Comparison of ENCODE assay signal across 20 mouse cellular contexts in the genomic region with DNA sequence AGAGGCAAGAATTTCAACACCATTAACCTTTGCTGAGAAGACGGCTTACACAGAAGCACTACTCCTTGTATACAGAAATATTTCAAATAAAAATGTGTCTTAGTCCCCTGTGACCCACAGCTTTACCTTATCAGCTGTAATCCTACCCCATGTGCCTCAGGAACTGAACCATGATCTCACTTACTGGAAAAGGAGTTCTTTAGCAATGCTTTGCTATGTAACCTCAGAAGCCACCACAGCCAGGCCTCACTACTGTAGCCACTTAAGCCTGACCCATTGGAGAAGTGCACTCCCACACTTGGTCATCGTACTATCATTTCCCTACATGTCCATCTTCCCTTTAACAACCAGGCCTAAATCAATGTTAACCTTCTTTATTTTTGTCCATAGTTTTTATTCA. TPM values are rescaled to one million over a fixed set of nuclear protein-coding genes. Genes with fewer than 3 reads are reported as not detected.
DNase-seq lines count a peak whose midpoint lies in the region; ATAC-seq lines count a peak whose summit lies in the region.
"Had no signal": no experiment of that assay in that cellular context is flagged by ENCODE, and none has a peak within 500 bp of the region (broad histone marks: within the 10 kb centered on the region; RNA-seq: fewer than 3 reads in every experiment).

No protein-coding gene starts in this region.

- peak; percentile 50 for DNase-seq in heart, adult 11 months
- no peak for DNase-seq in heart, adult 8-10 months (ENCODE audit: low spot score)
- peak; percentile 53 for DNase-seq in lung, postnatal 25 days (ENCODE audit: low spot score)
- no peak for DNase-seq in lung, postnatal 4 days
- DNase-seq in adrenal gland, postnatal 25 days, result no peak
- no peak for DNase-seq in gastrocnemius, postnatal 36 days
- DNase-seq: adrenal gland, adult 8-10 months; cerebellum, adult 11-12 months; cerebellum, adult 9-10 months; cerebellum, postnatal 25 days; heart, postnatal 14 days had no signal

- intact Hi-C loops in gastrocnemius, postnatal 36 days (cut with DNase I), result no loop called here

- ATAC-seq in megakaryocyte, adult 5-6 weeks (ENCODE audit: poor library complexity, severe bottlenecking), result peak; percentile 19
- ATAC-seq: forebrain, embryonic 15.5 days; hindbrain, postnatal 0 days; Patski had no signal

RNA-seq across cellular contexts. Expression of a gene that starts 7.7 kb away (rescaled TPM):
- 10 to 100 TPM in 2 of 4 experiments, 1 to 10 TPM in 2; 5.4 to 24.7 (median 9.6) TPM for total RNA-seq in heart, adult 8-10 months (2022)
- 916 and 950 TPM in 2 replicates for total RNA-seq in megakaryocyte, adult 5-6 weeks (2015)
- total RNA-seq in megakaryocyte, adult 5-6 weeks (2017), result 592 and 639 TPM in 2 replicates
- total RNA-seq in adrenal gland, postnatal 25 days (2021), result 5.9 and 6.0 TPM in 2 replicates
- 1 to 10 TPM; 4.2 to 9.4 TPM for total RNA-seq in gastrocnemius, postnatal 36 days (2021)
- total RNA-seq: hindbrain, postnatal 0 days had no signal

RNA-seq across cellular contexts. Expression of a gene that starts 22.1 kb away (rescaled TPM):
- total RNA-seq in heart, adult 8-10 months (2022), result 1 to 10 TPM; 4.4 to 9.5 (median 5.6) TPM
- total RNA-seq in megakaryocyte, adult 5-6 weeks (2015), result 447 and 459 TPM in 2 replicates
- total RNA-seq in megakaryocyte, adult 5-6 weeks (2017), result 282 and 303 TPM in 2 replicates
- total RNA-seq in adrenal gland, postnatal 25 days (2021), result 2.3 and 4.9 TPM in 2 replicates
- 1 to 10 TPM; 3.0 to 3.4 TPM for total RNA-seq in gastrocnemius, postnatal 36 days (2021)

RNA-seq across cellular contexts. Expression of a gene that starts 44.8 kb away (rescaled TPM):
- total RNA-seq in heart, adult 8-10 months (2022), result not detected
- total RNA-seq in megakaryocyte, adult 5-6 weeks (2015), result 1.0 TPM in 1 of 2 replicates, not detected in the other
- total RNA-seq in megakaryocyte, adult 5-6 weeks (2017), result not detected in 2 replicates
- total RNA-seq in adrenal gland, postnatal 25 days (2021), result not detected in 2 replicates
- not detected for total RNA-seq in gastrocnemius, postnatal 36 days (2021)
- total RNA-seq: adrenal gland, adult 8-10 months; adrenal gland, postnatal 4 days; CH12.LX; gastrocnemius, adult 8-10 months; gastrocnemius, postnatal 4 days; heart, postnatal 14 days; hematopoietic stem cell, adult 5-6 weeks; hindbrain, postnatal 0 days had no signal

RNA-seq across cellular contexts. Expression of a gene that starts 48.6 kb away (rescaled TPM):
- total RNA-seq in heart, adult 8-10 months (2022), result not detected
- 299 and 403 TPM in 2 replicates for total RNA-seq in megakaryocyte, adult 5-6 weeks (2015)
- 184 and 222 TPM in 2 replicates for total RNA-seq in megakaryocyte, adult 5-6 weeks (2017)
- 0.43 TPM in 1 of 2 replicates, not detected in the other for total RNA-seq in adrenal gland, postnatal 25 days (2021)
- total RNA-seq in gastrocnemius, postnatal 36 days (2021), result not detected
- total RNA-seq: gastrocnemius, adult 8-10 months; gastrocnemius, postnatal 4 days; heart, postnatal 14 days had no signal

Comparison
In these comparisons a context has a peak if more than half of its experiments do, and no peak if none do; other contexts are left out.
1. DNase-seq: peak in heart, adult 11 months (single experiment) and lung, postnatal 25 days (single experiment); none in heart, adult 8-10 months (single experiment), lung, postnatal 4 days (0 of 2), adrenal gland, postnatal 25 days (single experiment) and gastrocnemius, postnatal 36 days (0 of 2).
2. RNA of a gene that starts 7.7 kb away (total RNA-seq): 592 to 950 TPM in megakaryocyte, adult 5-6 weeks; 5.4 to 24.7 TPM in heart, adult 8-10 months, 4.2 to 9.4 TPM in gastrocnemius, postnatal 36 days and 5.9 to 6.0 TPM in adrenal gland, postnatal 25 days; every median in the first group is over 10 times any median in the second.
3. RNA of a gene that starts 22.1 kb away (total RNA-seq): 282 to 459 TPM in megakaryocyte, adult 5-6 weeks; 4.4 to 9.5 TPM in heart, adult 8-10 months, 3.0 to 3.4 TPM in gastrocnemius, postnatal 36 days and 2.3 to 4.9 TPM in adrenal gland, postnatal 25 days; every median in the first group is over 10 times any median in the second.